Mouse (Mus musculus): ENCODE measurements around the gene Bcat2.

The Bcat2 gene

DNA sequence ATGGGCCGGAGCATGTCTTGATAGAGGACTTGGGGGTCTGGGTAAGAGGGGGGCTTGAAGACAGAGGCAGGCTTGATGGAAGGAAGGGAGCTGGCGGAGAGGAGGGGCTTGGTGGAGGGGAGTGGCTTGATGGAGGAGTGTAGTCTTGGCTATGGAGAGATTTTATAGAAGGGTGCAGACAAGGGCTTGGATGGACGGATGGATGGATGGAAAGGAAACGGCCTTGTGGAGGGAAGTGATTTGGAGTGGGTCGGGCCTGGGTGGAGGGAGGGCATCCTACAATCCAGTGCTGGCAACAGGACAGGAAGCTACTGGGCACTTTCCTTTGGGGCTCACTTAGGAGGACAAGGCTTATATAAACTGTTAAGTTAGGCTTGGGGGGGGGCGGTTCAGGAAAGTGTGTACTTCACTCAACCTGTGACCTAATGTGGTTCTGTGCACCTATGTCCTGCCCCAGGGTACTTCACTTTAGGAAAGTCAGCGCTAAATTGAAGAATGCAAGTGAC, 56.7 kb downstream of the Bcat2 start:
- DNase-seq (ENCODE audit: low spot score in 2 of 2): no peak

- DNase-seq (ENCODE audit: low spot score in 2 of 2): no peak
Measured at GRCm38 (mm10) chr7:45627261-45627660, 57.3 kb downstream of the Bcat2 start, which contains the start of gene Rasip1. TSS of gene Rasip1 (plus strand) at chr7:45627488.

DNA sequence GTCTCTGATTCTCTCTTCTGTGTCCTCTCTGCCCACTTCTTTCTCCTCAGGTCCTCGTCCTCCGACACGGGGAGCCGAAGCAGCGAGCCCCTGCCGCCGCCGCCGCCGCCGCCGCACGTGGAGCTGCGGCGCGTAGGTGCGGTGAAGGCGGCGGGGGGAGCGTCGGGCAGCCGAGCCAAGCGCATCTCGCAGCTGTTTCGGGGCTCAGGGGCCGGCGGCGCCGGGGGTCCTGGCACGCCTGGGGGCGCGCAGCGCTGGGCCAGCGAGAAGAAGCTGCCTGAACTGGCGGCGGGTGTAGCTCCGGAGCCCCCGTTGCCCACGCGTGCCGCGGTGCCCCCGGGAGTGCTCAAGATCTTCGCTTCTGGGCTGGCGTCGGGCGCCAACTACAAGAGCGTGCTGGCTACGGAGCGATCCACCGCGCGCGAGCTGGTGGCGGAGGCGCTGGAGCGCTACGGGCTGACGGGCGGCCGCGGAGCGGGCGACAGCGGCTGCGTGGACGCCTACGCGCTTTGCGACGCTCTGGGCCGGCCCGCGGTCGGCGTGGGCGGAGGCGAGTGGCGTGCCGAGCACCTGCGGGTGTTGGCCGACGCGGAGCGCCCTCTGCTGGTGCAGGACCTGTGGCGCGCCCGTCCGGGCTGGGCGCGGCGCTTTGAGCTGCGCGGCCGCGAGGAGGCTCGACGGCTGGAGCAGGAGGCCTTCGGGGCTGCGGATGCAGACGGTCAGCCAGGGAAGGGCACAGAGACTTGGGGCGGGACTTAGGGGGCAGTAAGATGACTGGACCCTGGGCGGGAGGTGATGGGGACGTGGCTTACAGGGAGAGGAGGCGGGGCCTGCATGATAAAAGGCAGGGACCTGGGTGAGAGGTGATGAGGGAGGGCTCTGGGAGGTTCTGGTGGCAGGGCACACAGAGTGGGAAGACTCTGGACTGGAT, 58.7 kb downstream of the Bcat2 start:
- DNase-seq (ENCODE audit: low spot score in 2 of 2): peak; percentile 76 to 78

DNA sequence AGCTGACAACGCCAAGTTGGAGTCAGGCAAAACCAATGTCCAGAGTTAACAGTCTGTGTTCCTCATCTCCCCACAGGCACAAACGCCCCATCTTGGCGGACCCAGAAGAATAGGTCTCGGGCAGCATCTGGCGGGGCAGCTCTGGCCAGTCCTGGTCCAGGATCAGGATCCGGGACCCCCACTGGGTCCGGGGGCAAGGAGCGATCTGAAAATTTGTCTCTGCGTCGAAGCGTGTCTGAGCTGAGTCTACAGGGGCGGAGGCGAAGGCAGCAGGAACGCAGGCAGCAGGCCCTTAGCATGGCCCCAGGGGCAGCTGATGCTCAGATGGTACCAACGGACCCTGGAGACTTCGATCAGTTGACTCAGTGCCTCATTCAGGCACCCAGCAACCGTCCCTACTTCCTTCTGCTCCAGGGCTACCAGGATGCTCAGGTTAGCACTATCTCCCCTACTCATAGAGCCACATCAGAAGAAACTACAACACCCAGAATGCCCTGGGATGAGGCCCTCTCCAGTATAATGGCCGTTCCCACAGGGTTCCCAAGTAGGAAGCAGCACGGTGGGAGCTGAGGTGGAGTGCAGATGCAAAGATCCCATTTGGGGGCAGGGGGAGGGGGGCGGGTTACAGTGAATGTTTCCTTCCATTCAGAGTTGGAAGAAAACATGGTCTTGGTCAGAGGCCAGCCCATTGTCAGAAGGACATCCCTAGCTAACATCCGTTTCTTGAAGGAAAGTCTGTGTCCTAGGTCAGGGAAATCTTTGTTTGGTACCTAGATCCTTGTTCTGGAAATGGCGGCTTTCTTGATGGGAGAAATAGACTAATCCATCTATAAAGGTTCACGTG, 60.3 kb downstream of the Bcat2 start:
- DNase-seq (ENCODE audit: low spot score in 2 of 2): no peak

DNA sequence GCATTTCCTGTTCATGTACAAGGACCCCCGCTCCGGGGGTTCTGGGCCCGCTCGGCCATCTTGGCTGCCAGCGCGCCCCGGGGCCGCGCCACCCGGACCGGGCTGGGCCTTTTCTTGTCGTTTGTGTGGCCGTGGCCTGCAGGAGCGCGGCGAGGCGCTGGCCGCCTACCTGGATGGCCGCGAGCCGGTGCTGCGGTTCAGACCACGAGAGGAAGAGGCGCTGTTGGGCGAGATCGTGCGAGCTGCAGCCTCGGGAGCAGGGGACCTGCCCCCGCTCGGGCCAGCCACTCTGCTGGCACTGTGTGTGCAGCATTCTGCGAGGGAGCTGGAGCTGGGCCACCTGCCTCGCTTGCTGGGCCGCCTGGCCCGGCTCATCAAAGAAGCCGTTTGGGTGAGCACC, 62.5 kb downstream of the Bcat2 start:
- peak in 1 of 2 experiments; percentile 32 for DNase-seq (ENCODE audit: low spot score in 2 of 2)

GRCm38 (mm10) chr7:45634946-45635681, 65.2 kb downstream of the Bcat2 start:
- DNase-seq (ENCODE audit: low spot score in 2 of 2): no peak

- DNase-seq (ENCODE audit: low spot score in 2 of 2): no peak
Measured at GRCm38 (mm10) chr7:45635711-45636688, 66.0 kb downstream of the Bcat2 start.

DNA sequence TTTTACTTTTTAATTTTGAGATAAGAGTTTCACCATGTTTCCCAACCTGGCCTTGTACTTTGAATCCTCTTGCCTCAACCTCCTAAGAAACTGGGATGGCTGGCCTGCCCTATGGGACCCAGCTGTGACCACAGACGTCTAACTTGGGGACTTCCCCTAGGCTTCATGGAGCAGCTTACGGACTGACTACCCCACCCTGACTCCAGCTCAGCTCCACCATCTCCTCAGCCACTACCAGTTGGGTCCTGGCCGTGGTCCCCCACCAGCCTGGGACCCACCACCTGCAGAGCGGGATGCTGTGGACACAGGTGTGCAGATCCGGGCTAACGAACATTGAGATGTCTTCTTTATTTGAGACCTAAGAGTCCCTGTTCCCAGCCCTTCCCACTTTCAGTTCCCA, 67.8 kb downstream of the Bcat2 start:
- DNase-seq (ENCODE audit: low spot score in 2 of 2): no peak

DNA sequence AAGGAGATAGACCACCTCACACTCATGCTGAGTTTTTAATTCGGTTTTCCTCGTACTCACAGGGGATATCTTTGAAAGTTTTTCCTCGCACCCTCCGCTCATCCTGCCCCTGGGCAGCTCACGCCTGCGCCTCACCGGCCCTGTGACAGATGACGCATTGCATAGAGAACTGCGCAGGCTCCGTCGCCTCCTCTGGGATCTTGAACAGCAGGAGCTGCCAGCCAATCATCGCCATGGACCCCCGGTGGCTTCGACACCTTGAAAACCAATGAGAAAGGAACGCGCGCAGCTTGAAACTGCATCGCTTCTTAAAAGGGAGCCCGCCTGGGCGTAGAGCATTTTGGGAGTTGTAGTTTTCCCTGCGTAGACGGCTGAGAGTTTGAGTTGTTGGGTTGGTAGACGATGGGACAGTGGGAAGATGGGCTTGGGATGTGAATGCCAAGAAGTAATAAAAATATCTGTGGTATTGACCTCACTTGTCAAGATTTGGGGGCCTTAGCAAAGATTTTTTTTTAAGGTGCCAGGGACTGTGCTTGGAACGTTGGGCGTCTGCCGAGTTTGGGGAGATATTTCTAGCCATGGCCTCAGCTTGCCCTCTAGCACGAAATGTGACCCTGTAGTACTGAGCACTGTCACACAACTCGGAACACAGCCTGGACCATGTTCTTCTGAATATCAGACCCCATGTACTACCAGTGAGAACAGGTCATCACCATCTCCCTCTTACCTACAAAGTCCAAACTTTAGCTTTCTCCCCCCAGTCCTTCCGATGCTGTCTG, 68.9 kb downstream of the Bcat2 start:
- peak; percentile 98 for DNase-seq (ENCODE audit: low spot score in 2 of 2)

Measured in right cerebral cortex, adult 2 months (tissue).